ENCODE assay signal across 23 mouse cellular contexts in the genomic region with DNA sequence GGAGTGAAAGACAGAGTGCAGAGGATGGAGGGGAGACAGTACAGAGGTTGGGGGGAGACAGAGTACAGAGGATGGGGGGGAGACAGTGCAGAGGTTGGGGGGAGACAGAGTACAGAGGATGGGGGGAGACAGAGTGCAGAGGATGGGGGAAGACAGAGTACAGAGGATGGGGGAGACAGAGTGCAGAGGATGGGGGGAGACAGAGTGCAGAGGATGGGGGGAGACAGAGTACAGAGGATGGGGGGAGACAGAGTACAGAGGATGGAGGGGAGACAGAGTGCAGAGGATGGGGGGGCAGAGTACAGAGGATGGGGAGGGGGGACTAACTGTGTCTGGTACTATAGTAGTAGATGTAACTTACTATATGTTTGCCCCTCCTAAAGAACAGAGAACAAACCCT. TPM values are rescaled to one million over a fixed set of nuclear protein-coding genes. Genes with fewer than 3 reads are reported as not detected.
A peak's percentile ranks its signal among the peaks of the same experiment; 100 is the strongest.
DNase-seq lines count a peak whose midpoint lies in the region; ATAC-seq and TF ChIP-seq lines count a peak whose summit lies in the region.
"Had no signal": no experiment of that assay in that cellular context is flagged by ENCODE, and none has a peak within 500 bp of the region (broad histone marks: within the 10 kb centered on the region; RNA-seq: fewer than 3 reads in every experiment).

No protein-coding gene starts in this region.

- H3K36me3 ChIP-seq in forebrain, embryonic 11.5 days (ENCODE audit: control insufficient read depth, insufficient read depth, low read length), result no peaks in the 10 kb centered on the region
- H3K36me3 ChIP-seq in forebrain, embryonic 16.5 days (ENCODE audit: control insufficient read depth, insufficient read depth), result no peaks in the 10 kb centered on the region
- H3K36me3 ChIP-seq in heart, embryonic 14.5 days (ENCODE audit: control insufficient read depth, insufficient read depth, low read length), result no peaks in the 10 kb centered on the region
- H3K36me3 ChIP-seq in midbrain, embryonic 11.5 days (ENCODE audit: control insufficient read depth, insufficient read depth, low read length), result no peaks in the 10 kb centered on the region
- no peaks in the 10 kb centered on the region for H3K36me3 ChIP-seq in midbrain, postnatal 0 days (ENCODE audit: insufficient read depth, low read length)
- H3K36me3 ChIP-seq in splenic B cell, adult 2 months (ENCODE audit: control insufficient read depth, insufficient read depth, low read length, poor library complexity, severe bottlenecking), result no peaks in the 10 kb centered on the region
- H3K36me3 ChIP-seq: embryonic facial prominence, embryonic 10.5 days; forebrain, embryonic 12.5 days; hindbrain, embryonic 10.5 days; limb, embryonic 15.5 days; liver, embryonic 15.5 days; neural tube, embryonic 15.5 days had no signal

- H3K27me3 ChIP-seq in forebrain, embryonic 11.5 days (ENCODE audit: control insufficient read depth, insufficient read depth, low read length), result no peaks in the 10 kb centered on the region
- H3K27me3 ChIP-seq in forebrain, embryonic 16.5 days (replicated peaks; ENCODE audit: control insufficient read depth, insufficient read depth, low read length), result no peaks in the 10 kb centered on the region
- H3K27me3 ChIP-seq in heart, embryonic 14.5 days (ENCODE audit: control insufficient read depth, insufficient read depth, low read length), result no peaks in the 10 kb centered on the region
- no peaks in the 10 kb centered on the region; the same call in 1 of the 2 replicates for H3K27me3 ChIP-seq in midbrain, embryonic 11.5 days (ENCODE audit: control insufficient read depth, insufficient read depth, low read length)
- no peaks in the 10 kb centered on the region for H3K27me3 ChIP-seq in midbrain, postnatal 0 days (ENCODE audit: insufficient read depth, low read length)
- no peaks in the 10 kb centered on the region for H3K27me3 ChIP-seq in splenic B cell, adult 2 months (ENCODE audit: control insufficient read depth, insufficient read depth, low read length, poor library complexity, severe bottlenecking)
- H3K27me3 ChIP-seq: forebrain, embryonic 12.5 days; liver, embryonic 15.5 days; neural tube, embryonic 15.5 days had no signal

- no peak overlapping the region for H3K4me3 ChIP-seq in forebrain, embryonic 11.5 days (ENCODE audit: low read depth, low read length)
- no peak overlapping the region for H3K4me3 ChIP-seq in forebrain, embryonic 16.5 days (replicated peaks; ENCODE audit: low read length)
- no peak overlapping the region for H3K4me3 ChIP-seq in heart, embryonic 14.5 days (ENCODE audit: control insufficient read depth in 1 of 2, insufficient read depth in 1 of 2, low read depth in 1 of 2, low read length in 2 of 2)
- H3K4me3 ChIP-seq in midbrain, embryonic 11.5 days (ENCODE audit: low read depth, low read length), result no peak overlapping the region
- H3K4me3 ChIP-seq in midbrain, postnatal 0 days (ENCODE audit: low read depth, low read length), result no peak overlapping the region
- H3K4me3 ChIP-seq: embryonic facial prominence, embryonic 10.5 days; forebrain, embryonic 12.5 days; hindbrain, embryonic 10.5 days; limb, embryonic 15.5 days; liver, embryonic 15.5 days; myocyte; neural tube, embryonic 15.5 days had no signal

- DNase-seq in forebrain, embryonic 11.5 days (ENCODE audit: low spot score), result peak; percentile 61
- no peak for DNase-seq in heart, adult 18-20 months
- peak; percentile 75 for DNase-seq in midbrain, embryonic 11.5 days (ENCODE audit: low spot score, missing footprints)
- DNase-seq in midbrain, postnatal 0 days (ENCODE audit: low spot score), result no peak
- peak; percentile 5 for DNase-seq in splenic B cell, adult 2 months (ENCODE audit: low read depth, low spot score)
- DNase-seq in right cerebral cortex, postnatal 4 days, result no peak
- DNase-seq: cerebellum, adult 2 months; gastrocnemius, postnatal 14 days; kidney, adult 8-10 months; kidney, postnatal 25 days; lung, postnatal 10 days; midbrain, embryonic 14.5 days; thymus, postnatal 36 days had no signal

- ATAC-seq in forebrain, embryonic 11.5 days (replicated peaks; ENCODE audit: low FRiP score), result no peak
- ATAC-seq in forebrain, embryonic 16.5 days, result no peak
- ATAC-seq in heart, embryonic 14.5 days (ENCODE audit: insufficient number of reproducible peaks, insufficient read depth, low FRiP score, low read depth), result no peak
- no peak for ATAC-seq in midbrain, embryonic 11.5 days (ENCODE audit: low FRiP score)
- ATAC-seq in midbrain, postnatal 0 days (ENCODE audit: low FRiP score), result no peak
- ATAC-seq: hindbrain, postnatal 0 days had no signal

- H3K9ac ChIP-seq in forebrain, embryonic 11.5 days (ENCODE audit: low read length), result no peak overlapping the region
- H3K9ac ChIP-seq in forebrain, embryonic 16.5 days (replicated peaks; ENCODE audit: low read depth, low read length), result no peak overlapping the region
- H3K9ac ChIP-seq in heart, embryonic 14.5 days (ENCODE audit: low read length), result peak overlapping the region; percentile 56; the same call in 1 of the 2 replicates
- H3K9ac ChIP-seq in midbrain, embryonic 11.5 days (ENCODE audit: low read length), result no peak overlapping the region
- no peak overlapping the region for H3K9ac ChIP-seq in midbrain, postnatal 0 days (replicated peaks; ENCODE audit: low read length, poor library complexity, severe bottlenecking)
- H3K9ac ChIP-seq: forebrain, embryonic 12.5 days; limb, embryonic 15.5 days; liver, embryonic 15.5 days; neural tube, embryonic 15.5 days had no signal

- TF ChIP-seq CTCF in midbrain, postnatal 0 days (IDR thresholded peaks at IDR 0.05), result no peak

- H3K9me3 ChIP-seq in forebrain, embryonic 11.5 days (ENCODE audit: control insufficient read depth, low read length), result no peaks in the 10 kb centered on the region
- no peaks in the 10 kb centered on the region for H3K9me3 ChIP-seq in forebrain, embryonic 16.5 days (ENCODE audit: control insufficient read depth, low read length)
- no peaks in the 10 kb centered on the region for H3K9me3 ChIP-seq in heart, embryonic 14.5 days (ENCODE audit: control insufficient read depth, low read length)
- H3K9me3 ChIP-seq in midbrain, embryonic 11.5 days (ENCODE audit: control insufficient read depth, low read length), result no peaks in the 10 kb centered on the region
- H3K9me3 ChIP-seq in midbrain, postnatal 0 days (ENCODE audit: low read length), result no peaks in the 10 kb centered on the region
- H3K9me3 ChIP-seq: embryonic facial prominence, embryonic 10.5 days; forebrain, embryonic 12.5 days; hindbrain, embryonic 10.5 days; limb, embryonic 15.5 days; liver, embryonic 15.5 days; neural tube, embryonic 15.5 days had no signal

- H3K4me2 ChIP-seq in forebrain, embryonic 11.5 days (ENCODE audit: low read depth, low read length, severe bottlenecking), result no peak overlapping the region
- no peak overlapping the region for H3K4me2 ChIP-seq in forebrain, embryonic 16.5 days (ENCODE audit: low read length)
- peak overlapping the region; percentile 36; the same call in 1 of the 2 replicates for H3K4me2 ChIP-seq in heart, embryonic 14.5 days (ENCODE audit: low read length)
- H3K4me2 ChIP-seq in midbrain, embryonic 11.5 days, result no peak overlapping the region
- H3K4me2 ChIP-seq in midbrain, postnatal 0 days (ENCODE audit: low read depth, low read length, poor library complexity, severe bottlenecking), result no peak overlapping the region
- H3K4me2 ChIP-seq: forebrain, embryonic 12.5 days; limb, embryonic 15.5 days; liver, embryonic 15.5 days; neural tube, embryonic 15.5 days had no signal

- no peaks in the 10 kb centered on the region for H3K4me1 ChIP-seq in forebrain, embryonic 11.5 days (replicated peaks; ENCODE audit: control insufficient read depth, insufficient read depth, low read length)
- H3K4me1 ChIP-seq in forebrain, embryonic 16.5 days (replicated peaks; ENCODE audit: control insufficient read depth, insufficient read depth, low read length), result no peaks in the 10 kb centered on the region
- H3K4me1 ChIP-seq in heart, embryonic 14.5 days (ENCODE audit: control insufficient read depth in 2 of 2, insufficient read depth in 2 of 2, low read length in 2 of 2), result peaks cover 19 to 29% of the 10 kb centered on the region in 2 experiments
- peaks cover 5% of the 10 kb centered on the region; the same call in 1 of the 2 replicates for H3K4me1 ChIP-seq in midbrain, embryonic 11.5 days (ENCODE audit: control insufficient read depth, insufficient read depth, low read length)
- H3K4me1 ChIP-seq in midbrain, postnatal 0 days (ENCODE audit: insufficient read depth, low read length), result no peaks in the 10 kb centered on the region
- H3K4me1 ChIP-seq: limb, embryonic 15.5 days; liver, embryonic 15.5 days had no signal

- H3K27ac ChIP-seq in forebrain, embryonic 11.5 days (ENCODE audit: low read depth, low read length), result no peak overlapping the region
- H3K27ac ChIP-seq in forebrain, embryonic 16.5 days (ENCODE audit: low read length), result no peak overlapping the region
- peak overlapping the region; percentile 87 to 94 for H3K27ac ChIP-seq in heart, embryonic 14.5 days (replicated peaks in 1 of 2; ENCODE audit: control insufficient read depth in 1 of 2, insufficient read depth in 1 of 2, low read depth in 2 of 2, low read length in 2 of 2)
- H3K27ac ChIP-seq in midbrain, embryonic 11.5 days (ENCODE audit: low read depth, low read length), result no peak overlapping the region
- H3K27ac ChIP-seq in midbrain, postnatal 0 days (ENCODE audit: low read depth, low read length), result no peak overlapping the region
- H3K27ac ChIP-seq: embryonic facial prominence, embryonic 10.5 days; forebrain, embryonic 12.5 days; hindbrain, embryonic 10.5 days; hindbrain, postnatal 0 days; limb, embryonic 15.5 days; liver, embryonic 15.5 days; neural tube, embryonic 15.5 days had no signal

RNA-seq across cellular contexts. Expression of a gene that starts 20.5 kb away (rescaled TPM):
- 0.64 and 0.73 TPM in 2 replicates for polyA plus RNA-seq in forebrain, embryonic 11.5 days (2014; fragmentation: Nextera tagmentation; extraction: Ambion mirVana)
- polyA plus RNA-seq in forebrain, embryonic 16.5 days (2015; fragmentation: Nextera tagmentation; extraction: Ambion mirVana), result 5.0 and 6.4 TPM in 2 replicates
- polyA plus RNA-seq in heart, embryonic 14.5 days (2014; fragmentation: Nextera tagmentation; extraction: Ambion mirVana), result 6.0 and 6.3 TPM in 2 replicates
- total RNA-seq in heart, adult 18-20 months (2021), result 1 to 10 TPM; 2.8 to 5.6 TPM
- polyA plus RNA-seq in midbrain, embryonic 11.5 days (2014; fragmentation: Nextera tagmentation; extraction: Ambion mirVana), result 0.64 and 0.90 TPM in 2 replicates
- total RNA-seq in midbrain, postnatal 0 days (2014; rRNA removed), result 7.1 and 7.6 TPM in 2 replicates
- 9.1 and 9.4 TPM in 2 replicates for polyA plus RNA-seq in midbrain, postnatal 0 days (2015; fragmentation: Nextera tagmentation; extraction: Ambion mirVana)
- polyA plus RNA-seq: myocyte had no signal

Comparison
In these comparisons a context has a peak if more than half of its experiments do, and no peak if none do; other contexts are left out.
1. DNase-seq: peak in forebrain, embryonic 11.5 days (single experiment), midbrain, embryonic 11.5 days (single experiment) and splenic B cell, adult 2 months (single experiment); none in heart, adult 18-20 months (0 of 2), midbrain, postnatal 0 days (single experiment) and right cerebral cortex, postnatal 4 days (single experiment).
2. H3K27ac ChIP-seq: peak in heart, embryonic 14.5 days (2 of 2); none in forebrain, embryonic 11.5 days (single experiment), forebrain, embryonic 16.5 days (single experiment), midbrain, embryonic 11.5 days (single experiment) and midbrain, postnatal 0 days (single experiment).